Mouse (Mus musculus) Patski (cell line): ENCODE data around the gene Nt5c1a. TPM values are rescaled to one million over a fixed set of nuclear protein-coding genes. Genes with fewer than 3 reads are reported as not detected.

ENCODE experiments used
- ATAC-seq: fragments of 100-300 bp; one replicate; pipeline ENCODE4 v1.8.0; 2021
- CTCF ChIA-PET: fragments of 350-600 bp; sonication (Branson Sonifier 250); formaldehyde crosslinking; loops from one replicate; lab custom pipeline; 2022; ENCODE audit warnings: inconsistent platforms; lab: Charles Lee
- POLR2A ChIA-PET: fragments of 350-600 bp; sonication (Branson Sonifier 250); formaldehyde crosslinking; loops from one replicate; lab custom pipeline; 2022; ENCODE audit warnings: antibody characterized with exemption, inconsistent platforms; lab: Charles Lee
- DNase-seq: peaks from one replicate; pipeline ENCODE4 v3.0.0-alpha.2; 2011; ENCODE audit warnings: low read depth, low spot score
- H3K27me3 ChIP-seq: fragments of 371-371 bp; one replicate; pipeline ENCODE4 v1.5.1; 2021
- CTCF ChIP-seq: fragments of 100-300 bp; IDR thresholded peaks from one replicate; pipeline ENCODE4 v1.5.1; 2021
- in situ Hi-C: fragments of 300-500 bp; cut with MboI; formaldehyde crosslinking; loops from 3 replicates; pipeline ENCODE4 v1.11.1; 2018; ENCODE audit warnings: low pct_unique_long_range_greater_than_20kb, mixed read lengths
- polyA plus RNA-seq: library from polyadenylated mRNA; unstranded; gene quantifications from one replicate; pipeline ENCODE4 v1.2.3, GENCODE M21; 2021

Nt5c1a gene
- polyA plus RNA-seq, 1 experiment from 2014 or later = not detected

GRCm38 (mm10) chr4:123247147-123247880 lies 46.0 kb downstream of the Nt5c1a start:
- H3K27me3 ChIP-seq = peaks cover 17% of the 10 kb centered on the region
- DNase-seq = no peak
- POLR2A ChIA-PET = no interaction called here
- no peak for ATAC-seq
- no peak for TF ChIP-seq CTCF
- in situ Hi-C loops = no loop called here
- CTCF ChIA-PET = interaction anchor here (1.0 kb wide), 1 partner anchor 30 kb away, joined by 3 read pairs; no protein-coding TSS in a partner anchor

GRCm38 (mm10) chr4:123248971-123249567 lies 47.8 kb downstream of the Nt5c1a start:
- H3K27me3 ChIP-seq = peaks cover 22% of the 10 kb centered on the region
- TF ChIP-seq CTCF = no peak
- POLR2A ChIA-PET = no interaction called here
- ATAC-seq (no peak), DNase-seq (no peak)
- in situ Hi-C loops = no loop called here
- CTCF ChIA-PET = interaction anchor here (1.8 kb wide), 1 partner anchor 33 kb away, joined by 6 read pairs; no protein-coding TSS in a partner anchor

- no peak for DNase-seq
- TF ChIP-seq CTCF = no peak
These were observed 50.9 kb downstream of the Nt5c1a start for GRCm38 (mm10) chr4:123252214-123252613.

GRCm38 (mm10) chr4:123254617-123255016 lies 53.3 kb downstream of the Nt5c1a start:
- no peak for TF ChIP-seq CTCF
- ChIA-PET POLR2A (no interaction called here), CTCF (interaction anchor here (0.7 to 1.6 kb wide), 7 partner anchors 13 to 40 kb away, joined by 3 to 10 read pairs (median 4); no protein-coding TSS in a partner anchor)
- no peak for DNase-seq
- no peak for ATAC-seq
- in situ Hi-C loops = loop anchor here (5.0 kb wide), 2 partner anchors 32 to 97 kb away; no protein-coding TSS in a partner anchor
- peaks cover 13% of the 10 kb centered on the region for H3K27me3 ChIP-seq

More at GRCm38 (mm10) chr4:123252214-123252613, 50.9 kb downstream of the Nt5c1a start:
- peaks cover 9% of the 10 kb centered on the region for H3K27me3 ChIP-seq
- CTCF ChIA-PET = no interaction called here
- POLR2A ChIA-PET = no interaction called here
- in situ Hi-C loops = no loop called here
- ATAC-seq = no peak

- H3K27me3 ChIP-seq = peaks cover 8% of the 10 kb centered on the region
- TF ChIP-seq CTCF = no peak
- ATAC-seq (no peak), DNase-seq (no peak)
- in situ Hi-C loops = no loop called here
- ChIA-PET CTCF (no interaction called here), POLR2A (no interaction called here)
These were observed 58.9 kb downstream of the Nt5c1a start for GRCm38 (mm10) chr4:123260071-123260746.

GRCm38 (mm10) chr4:123261721-123262401 lies 60.6 kb downstream of the Nt5c1a start, which contains the start of gene Pabpc4:
Pabpc4 (plus strand) TSS chr4:123262351.
- H3K27me3 ChIP-seq = peaks cover 8% of the 10 kb centered on the region
- ATAC-seq (no peak), DNase-seq (no peak)
- ChIA-PET CTCF (interaction anchor here (1.1 kb wide), 1 partner anchor 12 kb away, joined by 3 read pairs; no protein-coding TSS in a partner anchor), POLR2A (no interaction called here)
- in situ Hi-C loops = no loop called here
- TF ChIP-seq CTCF = no peak

Other genes with a start within 250 kb of the Nt5c1a start
- gene Mfsd2a, start 240.3 kb upstream of the Nt5c1a start, polyA plus RNA-seq = 0.08 TPM
- gene Mycl, start 205.9 kb upstream of the Nt5c1a start, polyA plus RNA-seq = 0.19 TPM
- gene Trit1, start 184.9 kb upstream of the Nt5c1a start, polyA plus RNA-seq = 12.9 TPM
- 0.06 TPM for gene Bmp8b, start 96.3 kb upstream of the Nt5c1a start, polyA plus RNA-seq
- gene Oxct2b, start 85.2 kb upstream of the Nt5c1a start, polyA plus RNA-seq = not detected
- 37.2 TPM for gene Ppie, start 61.6 kb upstream of the Nt5c1a start, polyA plus RNA-seq
- gene Hpcal4, start 18.3 kb upstream of the Nt5c1a start, polyA plus RNA-seq = not detected
- gene Heyl, start 32.1 kb downstream of the Nt5c1a start, polyA plus RNA-seq = not detected
- gene Pabpc4, start 60.8 kb downstream of the Nt5c1a start, polyA plus RNA-seq = 59.9 TPM
- not detected for gene Oxct2a, start 122.1 kb downstream of the Nt5c1a start, polyA plus RNA-seq
- not detected for gene Bmp8a, start 141.7 kb downstream of the Nt5c1a start, polyA plus RNA-seq